Mouse (Mus musculus) heart, embryonic 12.5 days (tissue): Measurements from ENCODE around the gene Opalin. TPM values are rescaled to one million over a fixed set of nuclear protein-coding genes. Genes with fewer than 3 reads are reported as not detected.

Source experiments
- ATAC-seq: fragments of 200-750 bp; cut with Nextera tagmentation; 2 replicates; pipeline ENCODE4 v1.8.0; 2017; ENCODE audit warnings: moderate TSS enrichment, moderate library complexity; ENCODE audit not compliant: insufficient number of reproducible peaks, low FRiP score
- H3K27ac ChIP-seq: fragments of 300-500 bp; sonication (generic); 2 replicates; pipeline ENCODE4 v1.5.1; 2016; ENCODE audit warnings: mild to moderate bottlenecking, moderate library complexity; ENCODE audit not compliant: poor library complexity, severe bottlenecking
- H3K27me3 ChIP-seq: fragments of 300-500 bp; sonication (generic); replicated peaks from 2 replicates; pipeline ENCODE4 v1.6.1; 2016; ENCODE audit warnings: mild to moderate bottlenecking, moderate library complexity
- H3K36me3 ChIP-seq: fragments of 300-500 bp; sonication (generic); 2 replicates; pipeline ENCODE4 v1.6.1; 2016; ENCODE audit warnings: mild to moderate bottlenecking, moderate library complexity
- H3K4me1 ChIP-seq: fragments of 300-500 bp; sonication (generic); replicated peaks from 2 replicates; pipeline ENCODE4 v1.6.1; 2016; ENCODE audit warnings: mild to moderate bottlenecking
- H3K4me2 ChIP-seq: fragments of 300-500 bp; sonication (generic); 2 replicates; pipeline ENCODE4 v1.6.1; 2016; ENCODE audit warnings: mild to moderate bottlenecking, moderate library complexity
- H3K4me3 ChIP-seq: fragments of 300-500 bp; sonication (generic); 2 replicates; pipeline ENCODE4 v1.5.1; 2016; ENCODE audit warnings: mild to moderate bottlenecking
- H3K9ac ChIP-seq: fragments of 300-500 bp; sonication (generic); 2 replicates; pipeline ENCODE4 v1.6.1; 2016; ENCODE audit warnings: mild to moderate bottlenecking, moderate library complexity
- H3K9me3 ChIP-seq: fragments of 300-500 bp; sonication (generic); replicated peaks from 2 replicates; pipeline ENCODE4 v1.6.1; 2016; ENCODE audit warnings: mild to moderate bottlenecking, moderate library complexity
- WGBS: fragments of 180-500 bp; shearing (Covaris S2); methylation state at CpG from one replicate; pipeline ENCODE4 v1.1.7; 2016; 5-methylcytosine and 5-hydroxymethylcytosine counted together
- polyA plus RNA-seq: library from polyadenylated mRNA; unstranded; fragments of >200 nt; fragmentation: Nextera tagmentation; extraction: Ambion mirVana; gene quantifications from 2 replicates; pipeline ENCODE4 v1.2.1, GENCODE M21; 2016

The Opalin gene
- polyA plus RNA-seq, 1 experiment from 2014 or later, result 0.27 TPM

DNA sequence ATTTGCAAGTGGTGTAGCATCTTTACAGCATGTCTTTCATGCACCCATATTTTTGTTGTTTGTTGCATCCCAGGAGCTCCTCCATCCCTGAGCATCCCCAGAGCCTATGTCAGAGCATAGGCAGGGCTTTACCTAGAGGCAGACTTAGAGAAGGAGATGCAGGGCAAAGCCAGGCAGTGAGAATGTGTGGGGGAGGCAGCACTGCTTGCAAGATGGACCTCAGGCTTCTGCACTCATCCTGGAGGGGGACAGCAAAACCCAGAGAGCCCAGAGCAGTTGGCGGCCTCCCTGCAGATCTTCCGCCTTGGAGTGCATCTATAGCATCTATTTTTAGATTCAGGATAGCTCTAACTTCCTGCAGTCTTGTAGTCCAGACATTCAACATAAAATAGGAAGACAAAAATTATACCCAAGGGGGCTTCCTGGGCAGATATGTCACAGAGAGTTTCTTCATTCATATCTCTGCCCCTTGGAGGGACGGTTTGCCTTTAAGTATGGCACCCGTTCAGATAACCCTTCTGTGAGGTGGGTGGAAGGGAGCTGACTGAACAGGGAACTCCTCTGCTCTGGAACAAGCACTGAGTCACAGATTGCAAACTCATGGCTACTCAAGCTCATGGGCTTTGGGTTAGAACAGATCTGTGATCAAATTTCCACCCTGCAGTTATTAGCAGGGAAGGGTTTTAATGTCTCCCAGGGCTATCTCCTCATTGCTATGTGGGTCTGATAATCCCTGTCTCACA lies 40.9 kb downstream of the Opalin start:
- no peak overlapping the region for H3K27ac ChIP-seq
- H3K9ac ChIP-seq, result no peak overlapping the region
- H3K4me2 ChIP-seq, result no peak overlapping the region
- H3K4me3 ChIP-seq, result no peak overlapping the region
- no peak for ATAC-seq
- no peaks in the 10 kb centered on the region for H3K36me3 ChIP-seq
- peaks cover 8% of the 10 kb centered on the region for H3K4me1 ChIP-seq
- WGBS, result 36% methylated on average over 4 of the region's 4 CpGs
- H3K9me3 ChIP-seq, result no peaks in the 10 kb centered on the region
- peaks cover 6% of the 10 kb centered on the region; the same call in 1 of the 2 replicates for H3K27me3 ChIP-seq

DNA sequence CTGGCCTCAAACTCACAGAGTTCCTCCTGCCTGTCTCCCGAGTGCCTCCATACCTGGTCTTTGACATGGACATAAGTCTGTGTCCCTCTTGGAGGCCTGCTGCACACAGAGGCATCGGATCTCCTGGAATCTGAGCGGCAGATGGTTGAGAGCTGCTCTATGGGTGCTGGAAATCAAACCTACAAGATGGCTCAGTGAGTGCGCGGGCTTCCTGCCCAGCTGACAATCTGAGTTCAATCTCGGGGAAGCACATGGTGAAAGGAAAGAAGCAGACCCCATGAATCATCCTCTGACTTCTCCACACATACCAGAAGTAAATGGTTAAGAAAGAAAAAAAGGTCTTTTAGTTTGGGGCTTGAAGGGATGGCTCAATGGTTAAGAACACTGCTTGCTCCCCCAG lies 45.0 kb downstream of the Opalin start:
- no peak overlapping the region for H3K4me3 ChIP-seq
- ATAC-seq, result no peak
- no peak overlapping the region for H3K9ac ChIP-seq
- H3K36me3 ChIP-seq, result no peaks in the 10 kb centered on the region
- no peaks in the 10 kb centered on the region for H3K9me3 ChIP-seq
- 72% methylated on average over 6 of the region's 6 CpGs for WGBS
- peaks cover 10% of the 10 kb centered on the region for H3K4me1 ChIP-seq
- H3K27me3 ChIP-seq, result peaks cover 6% of the 10 kb centered on the region; the same call in 1 of the 2 replicates
- H3K4me2 ChIP-seq, result no peak overlapping the region
- H3K27ac ChIP-seq, result no peak overlapping the region

- no peak overlapping the region for H3K4me3 ChIP-seq
- H3K27ac ChIP-seq, result no peak overlapping the region
- peaks cover 6% of the 10 kb centered on the region; the same call in 1 of the 2 replicates for H3K27me3 ChIP-seq
- no peaks in the 10 kb centered on the region for H3K9me3 ChIP-seq
- peaks cover 9% of the 10 kb centered on the region for H3K4me1 ChIP-seq
- peak; percentile 29; the same call in 1 of the 2 replicates for ATAC-seq
- WGBS, result 44% methylated on average over 11 of the region's 11 CpGs
- H3K4me2 ChIP-seq, result peak overlapping the region; percentile 35
- no peak overlapping the region for H3K9ac ChIP-seq
- H3K36me3 ChIP-seq, result no peaks in the 10 kb centered on the region
Observed at GRCm38 (mm10) chr19:41031009-41031408, 45.9 kb downstream of the Opalin start.

DNA sequence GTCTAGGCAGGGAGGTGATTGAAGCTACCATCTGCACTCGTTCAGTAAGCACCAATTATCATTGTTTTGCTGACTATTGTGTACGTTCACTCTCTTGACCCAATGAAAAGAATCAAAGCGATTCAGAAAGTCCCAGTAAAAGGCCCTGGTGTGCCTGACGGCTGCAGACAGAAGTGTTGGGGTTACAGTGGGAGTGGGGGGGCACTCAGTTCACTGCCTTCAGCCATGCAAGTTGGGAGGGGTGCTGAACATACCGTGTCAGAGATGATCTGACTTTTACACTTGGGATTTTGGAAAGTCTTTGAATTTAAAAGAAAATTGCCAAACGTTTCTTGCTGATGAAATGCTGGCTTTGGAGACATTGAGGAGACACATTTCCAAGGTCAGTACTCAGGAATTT lies 46.8 kb downstream of the Opalin start:
- 0 out of 2 replicates have a peak, but pooled peaks cover 6% of the 10 kb centered on the region for H3K4me1 ChIP-seq
- H3K9ac ChIP-seq, result no peak overlapping the region
- H3K4me2 ChIP-seq, result no peak overlapping the region
- no peak overlapping the region for H3K4me3 ChIP-seq
- no peak overlapping the region for H3K27ac ChIP-seq
- no peaks in the 10 kb centered on the region for H3K9me3 ChIP-seq
- no peaks in the 10 kb centered on the region for H3K36me3 ChIP-seq
- 55% methylated on average over 6 of the region's 6 CpGs for WGBS
- H3K27me3 ChIP-seq, result peaks cover 6% of the 10 kb centered on the region; the same call in 1 of the 2 replicates
- no peak for ATAC-seq

DNA sequence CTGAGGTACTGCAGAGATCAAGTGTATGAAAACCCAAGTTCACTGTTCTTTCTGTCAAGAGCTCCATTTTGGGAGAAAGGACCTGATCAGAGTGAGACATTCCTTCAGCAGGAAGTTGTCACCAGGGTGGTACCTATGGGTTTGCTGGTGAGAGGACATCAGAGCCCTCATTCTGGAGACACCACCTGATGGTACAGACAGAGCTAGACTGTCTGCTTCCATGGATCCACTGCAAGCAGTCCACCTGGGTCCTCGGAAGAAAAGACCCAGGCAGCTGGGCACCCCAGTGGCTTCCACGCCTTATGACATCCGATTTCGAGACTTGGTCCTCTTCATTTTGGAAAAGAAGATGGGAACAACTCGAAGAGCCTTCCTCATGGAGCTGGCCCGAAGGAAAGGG lies 47.7 kb downstream of the Opalin start, which contains the start of gene Dntt:
TSS of gene Dntt (plus strand) at position 57 of the 400 bp plus-strand sequence.
- no peak for ATAC-seq
- Histone ChIP-seq H3K4me1 (0 out of 2 replicates have a peak, but pooled peaks cover 6% of the 10 kb centered on the region), H3K9ac (no peak within 1 kb of the TSS), H3K36me3 (no peaks in the 10 kb centered on the region), H3K27me3 (peaks cover 5% of the 10 kb centered on the region; the same call in 1 of the 2 replicates), H3K4me2 (no peak within 1 kb of the TSS), H3K27ac (no peak within 1 kb of the TSS), H3K9me3 (no peaks in the 10 kb centered on the region), H3K4me3 (no peak within 1 kb of the TSS)
- 82% methylated on average over 6 of the region's 6 CpGs for WGBS

DNA sequence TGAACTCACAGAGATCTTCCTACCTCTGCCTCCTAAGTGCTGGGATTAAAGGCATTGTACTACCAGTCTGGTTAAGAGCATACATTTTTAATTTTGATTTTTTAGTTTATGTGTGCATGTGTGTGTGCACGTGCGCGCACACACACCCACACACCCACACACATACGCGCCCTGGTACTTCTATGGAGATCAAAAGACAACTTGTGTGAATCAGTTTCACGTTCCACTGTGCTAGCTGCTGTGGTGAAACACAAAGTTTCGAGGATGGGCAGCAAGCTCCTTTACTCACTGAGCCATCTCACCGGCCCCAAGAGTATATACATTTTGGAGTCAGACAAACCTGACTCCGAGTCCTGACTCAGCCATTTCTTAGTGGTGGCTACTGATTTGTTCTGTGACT lies 49.3 kb downstream of the Opalin start:
- no peak overlapping the region for H3K4me3 ChIP-seq
- H3K27ac ChIP-seq, result no peak overlapping the region
- WGBS, result 87% methylated on average over 9 of the region's 9 CpGs
- H3K27me3 ChIP-seq, result 0 out of 2 replicates have a peak, but pooled peaks cover 8% of the 10 kb centered on the region
- no peaks in the 10 kb centered on the region for H3K36me3 ChIP-seq
- no peak for ATAC-seq
- 0 out of 2 replicates have a peak, but pooled peaks cover 6% of the 10 kb centered on the region for H3K4me1 ChIP-seq
- H3K9me3 ChIP-seq, result no peaks in the 10 kb centered on the region
- H3K9ac ChIP-seq, result no peak overlapping the region
- no peak overlapping the region for H3K4me2 ChIP-seq

- no peaks in the 10 kb centered on the region for H3K36me3 ChIP-seq
- no peak overlapping the region for H3K9ac ChIP-seq
- ATAC-seq, result no peak
- 0 out of 2 replicates have a peak, but pooled peaks cover 6% of the 10 kb centered on the region for H3K4me1 ChIP-seq
- H3K4me2 ChIP-seq, result no peak overlapping the region
- WGBS, result 77% methylated on average over 5 of the region's 5 CpGs
- no peak overlapping the region for H3K27ac ChIP-seq
- no peak overlapping the region for H3K4me3 ChIP-seq
- H3K27me3 ChIP-seq, result 0 out of 2 replicates have a peak, but pooled peaks cover 8% of the 10 kb centered on the region
- no peaks in the 10 kb centered on the region for H3K9me3 ChIP-seq
Observed at GRCm38 (mm10) chr19:41027024-41027423, 49.9 kb downstream of the Opalin start.

GRCm38 (mm10) chr19:41026551-41026950 lies 50.4 kb downstream of the Opalin start:
- no peak overlapping the region for H3K4me2 ChIP-seq
- no peak for ATAC-seq
- H3K9ac ChIP-seq, result no peak overlapping the region
- H3K27me3 ChIP-seq, result peaks cover 13% of the 10 kb centered on the region; the same call in 1 of the 2 replicates
- 0 out of 2 replicates have a peak, but pooled peaks cover 6% of the 10 kb centered on the region for H3K4me1 ChIP-seq
- WGBS, result 80% methylated on average over 8 of the region's 8 CpGs
- no peak overlapping the region for H3K4me3 ChIP-seq
- no peaks in the 10 kb centered on the region for H3K36me3 ChIP-seq
- no peaks in the 10 kb centered on the region for H3K9me3 ChIP-seq
- H3K27ac ChIP-seq, result no peak overlapping the region

- 77% methylated on average over 4 of the region's 4 CpGs for WGBS
- no peak for ATAC-seq
- no peaks in the 10 kb centered on the region for H3K36me3 ChIP-seq
- no peak overlapping the region for H3K9ac ChIP-seq
- H3K4me1 ChIP-seq, result no peaks in the 10 kb centered on the region
- peaks cover 41% of the 10 kb centered on the region for H3K27me3 ChIP-seq
- H3K27ac ChIP-seq, result no peak overlapping the region
- H3K4me2 ChIP-seq, result no peak overlapping the region
- no peak overlapping the region for H3K4me3 ChIP-seq
- H3K9me3 ChIP-seq, result no peaks in the 10 kb centered on the region
Observed at GRCm38 (mm10) chr19:41022244-41022643, 54.7 kb downstream of the Opalin start.

- no peak for ATAC-seq
- Histone ChIP-seq H3K27me3 (peaks cover 47% of the 10 kb centered on the region), H3K27ac (no peak overlapping the region), H3K36me3 (no peaks in the 10 kb centered on the region), H3K9me3 (no peaks in the 10 kb centered on the region), H3K4me1 (peaks cover 4% of the 10 kb centered on the region), H3K4me2 (no peak overlapping the region), H3K4me3 (no peak overlapping the region), H3K9ac (no peak overlapping the region)
- 64% methylated on average over 3 of the region's 3 CpGs for WGBS
Observed at GRCm38 (mm10) chr19:41020537-41020936, 56.4 kb downstream of the Opalin start.

DNA sequence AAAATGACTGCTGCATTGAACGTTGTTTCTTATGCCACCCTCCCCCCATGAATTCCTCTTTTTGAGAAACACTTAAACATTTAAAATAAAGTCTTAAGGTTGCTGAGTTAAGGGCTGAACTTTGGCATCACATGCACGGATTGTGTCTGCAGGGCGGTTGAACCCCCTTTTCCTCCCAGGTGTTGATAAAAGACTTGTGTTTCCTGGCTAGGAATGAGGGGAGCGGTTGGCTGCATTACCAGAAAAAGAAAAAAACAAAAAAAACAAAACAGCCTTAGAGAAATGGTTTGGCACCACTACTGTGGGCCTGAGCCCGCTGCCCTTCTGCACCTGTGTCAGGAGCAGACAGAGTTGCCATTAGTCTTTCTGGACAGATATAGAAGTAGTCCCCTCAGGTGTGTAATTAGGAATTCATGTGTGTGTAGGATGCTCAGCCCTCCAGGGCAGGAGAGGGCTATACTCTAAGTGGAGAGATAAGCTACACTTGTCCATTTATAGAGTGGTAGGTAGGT lies 57.7 kb downstream of the Opalin start:
- peaks cover 52% of the 10 kb centered on the region for H3K27me3 ChIP-seq
- H3K9me3 ChIP-seq, result no peaks in the 10 kb centered on the region
- no peak overlapping the region for H3K4me2 ChIP-seq
- H3K4me1 ChIP-seq, result peaks cover 4% of the 10 kb centered on the region
- no peak overlapping the region for H3K9ac ChIP-seq
- WGBS, result 71% methylated on average over 5 of the region's 5 CpGs
- H3K27ac ChIP-seq, result no peak overlapping the region
- ATAC-seq, result no peak
- no peaks in the 10 kb centered on the region for H3K36me3 ChIP-seq
- no peak overlapping the region for H3K4me3 ChIP-seq
